Mouse (Mus musculus): ENCODE measurements around the gene Atf7.

The Atf7 gene

GRCm38 (mm10) chr15:102501084-102501814 lies 124.0 kb downstream of the Atf7 start:
- DNase-seq (ENCODE audit: extremely low read depth, insufficient read length, low spot score): no peak

- no peak for DNase-seq (ENCODE audit: extremely low read depth, insufficient read length, low spot score)
Observed at GRCm38 (mm10) chr15:102500479-102500878, 124.8 kb downstream of the Atf7 start.

- DNase-seq (ENCODE audit: extremely low read depth, insufficient read length, low spot score): no peak
Observed at GRCm38 (mm10) chr15:102499851-102500250, 125.4 kb downstream of the Atf7 start.

GRCm38 (mm10) chr15:102499370-102499769 lies 125.9 kb downstream of the Atf7 start:
- DNase-seq (ENCODE audit: extremely low read depth, insufficient read length, low spot score): no peak

- DNase-seq (ENCODE audit: extremely low read depth, insufficient read length, low spot score): no peak
Observed at GRCm38 (mm10) chr15:102498322-102498721, 126.9 kb downstream of the Atf7 start.

GRCm38 (mm10) chr15:102487664-102488063 lies 137.6 kb downstream of the Atf7 start:
- DNase-seq (ENCODE audit: extremely low read depth, insufficient read length, low spot score): no peak

GRCm38 (mm10) chr15:102485853-102486252 lies 139.4 kb downstream of the Atf7 start:
- no peak for DNase-seq (ENCODE audit: extremely low read depth, insufficient read length, low spot score)

- no peak for DNase-seq (ENCODE audit: extremely low read depth, insufficient read length, low spot score)
Observed at GRCm38 (mm10) chr15:102483136-102483535, 142.1 kb downstream of the Atf7 start.
